Mouse (Mus musculus): ENCODE results near the gene Inpp5k. TPM values are rescaled to one million over a fixed set of nuclear protein-coding genes. Genes with fewer than 3 reads are reported as not detected.
"Not testable (repeated sequence)": the region's sequence is repeated elsewhere in the genome, so short reads cannot be mapped to it uniquely, and the experiment has no call there.

Inpp5k gene
- polyA plus RNA-seq, 1 experiment, result 56.9 TPM

- 56% methylated on average over 2 of the region's 2 CpGs for WGBS
Measured at GRCm38 (mm10) chr11:75687343-75687993, 56.7 kb downstream of the Inpp5k start.

GRCm38 (mm10) chr11:75688132-75688531, 57.3 kb downstream of the Inpp5k start:
- no peaks in the 10 kb centered on the region for H3K4me1 ChIP-seq (ENCODE audit: control insufficient read depth, insufficient read depth, insufficient read length)
- H3K27ac ChIP-seq (ENCODE audit: insufficient read depth, low read length), result no peak overlapping the region
- H3K4me3 ChIP-seq (ENCODE audit: extremely low read depth, insufficient read depth, insufficient read length), result no peak overlapping the region
- no peak for TF ChIP-seq CTCF (IDR thresholded peaks at IDR 0.05; ENCODE audit: extremely low read depth, insufficient read depth, insufficient read length, insufficient replicate concordance)
- TF ChIP-seq POLR2A (IDR thresholded peaks at IDR 0.05; ENCODE audit: low read depth, low read length), result no peak
- H3K36me3 ChIP-seq (ENCODE audit: control insufficient read depth, insufficient read depth, low read length), result peaks cover 13% of the 10 kb centered on the region
- 83% methylated on average over 2 of the region's 2 CpGs for WGBS
- no peak for DNase-seq (ENCODE audit: low read depth in 1 of 2, low spot score in 2 of 2)
- H3K27me3 ChIP-seq (ENCODE audit: control insufficient read depth, insufficient read depth, low read length), result no peaks in the 10 kb centered on the region

More at GRCm38 (mm10) chr11:75687343-75687993, 56.7 kb downstream of the Inpp5k start:
- Histone ChIP-seq H3K27me3 (ENCODE audit: control insufficient read depth, insufficient read depth, low read length) (no peaks in the 10 kb centered on the region), H3K36me3 (ENCODE audit: control insufficient read depth, insufficient read depth, low read length) (peaks cover 11% of the 10 kb centered on the region), H3K4me3 (ENCODE audit: extremely low read depth, insufficient read depth, insufficient read length) (no peak overlapping the region), H3K27ac (ENCODE audit: insufficient read depth, low read length) (no peak overlapping the region), H3K4me1 (ENCODE audit: control insufficient read depth, insufficient read depth, insufficient read length) (no peaks in the 10 kb centered on the region)
- TF ChIP-seq CTCF (IDR thresholded peaks at IDR 0.05; ENCODE audit: extremely low read depth, insufficient read depth, insufficient read length, insufficient replicate concordance) (no peak), POLR2A (IDR thresholded peaks at IDR 0.05; ENCODE audit: low read depth, low read length) (no peak)
- no peak for DNase-seq (ENCODE audit: low read depth in 1 of 2, low spot score in 2 of 2)

GRCm38 (mm10) chr11:75689977-75690376, 59.2 kb downstream of the Inpp5k start:
- no peak overlapping the region for H3K27ac ChIP-seq (ENCODE audit: insufficient read depth, low read length)
- H3K4me1 ChIP-seq (ENCODE audit: control insufficient read depth, insufficient read depth, insufficient read length), result no peaks in the 10 kb centered on the region
- no peak overlapping the region for H3K4me3 ChIP-seq (ENCODE audit: extremely low read depth, insufficient read depth, insufficient read length)
- DNase-seq (ENCODE audit: low read depth in 1 of 2, low spot score in 2 of 2), result no peak
- TF ChIP-seq POLR2A (IDR thresholded peaks at IDR 0.05; ENCODE audit: low read depth, low read length), result no peak
- TF ChIP-seq CTCF (IDR thresholded peaks at IDR 0.05; ENCODE audit: extremely low read depth, insufficient read depth, insufficient read length, insufficient replicate concordance), result no peak
- WGBS, result 76% methylated on average over 1 of the region's 1 CpGs
- no peaks in the 10 kb centered on the region for H3K27me3 ChIP-seq (ENCODE audit: control insufficient read depth, insufficient read depth, low read length)
- peaks cover 17% of the 10 kb centered on the region for H3K36me3 ChIP-seq (ENCODE audit: control insufficient read depth, insufficient read depth, low read length)

GRCm38 (mm10) chr11:75691047-75691446, 60.3 kb downstream of the Inpp5k start:
- DNase-seq (ENCODE audit: low read depth in 1 of 2, low spot score in 2 of 2), result no peak
- TF ChIP-seq CTCF (IDR thresholded peaks at IDR 0.05; ENCODE audit: extremely low read depth, insufficient read depth, insufficient read length, insufficient replicate concordance), result no peak
- TF ChIP-seq POLR2A (IDR thresholded peaks at IDR 0.05; ENCODE audit: low read depth, low read length), result no peak
- H3K27ac ChIP-seq (ENCODE audit: insufficient read depth, low read length), result no peak overlapping the region
- H3K4me1 ChIP-seq (ENCODE audit: control insufficient read depth, insufficient read depth, insufficient read length), result no peaks in the 10 kb centered on the region
- H3K4me3 ChIP-seq (ENCODE audit: extremely low read depth, insufficient read depth, insufficient read length), result no peak overlapping the region
- peaks cover 17% of the 10 kb centered on the region for H3K36me3 ChIP-seq (ENCODE audit: control insufficient read depth, insufficient read depth, low read length)
- no peaks in the 10 kb centered on the region for H3K27me3 ChIP-seq (ENCODE audit: control insufficient read depth, insufficient read depth, low read length)

GRCm38 (mm10) chr11:75693570-75693969, 62.8 kb downstream of the Inpp5k start:
- Histone ChIP-seq H3K4me3 (ENCODE audit: extremely low read depth, insufficient read depth, insufficient read length) (no peak overlapping the region), H3K27me3 (ENCODE audit: control insufficient read depth, insufficient read depth, low read length) (no peaks in the 10 kb centered on the region), H3K4me1 (ENCODE audit: control insufficient read depth, insufficient read depth, insufficient read length) (no peaks in the 10 kb centered on the region), H3K27ac (ENCODE audit: insufficient read depth, low read length) (no peak overlapping the region), H3K36me3 (ENCODE audit: control insufficient read depth, insufficient read depth, low read length) (peaks cover 31% of the 10 kb centered on the region)
- TF ChIP-seq POLR2A (IDR thresholded peaks at IDR 0.05; ENCODE audit: low read depth, low read length), result no peak
- TF ChIP-seq CTCF (IDR thresholded peaks at IDR 0.05; ENCODE audit: extremely low read depth, insufficient read depth, insufficient read length, insufficient replicate concordance), result no peak
- WGBS, result 93% methylated on average over 5 of the region's 5 CpGs
- DNase-seq (ENCODE audit: low read depth in 1 of 2, low spot score in 2 of 2), result no peak

- not testable (repeated sequence) for DNase-seq (ENCODE audit: low read depth in 1 of 2, low spot score in 2 of 2); H3K27me3 ChIP-seq (ENCODE audit: control insufficient read depth, insufficient read depth, low read length); H3K4me1 ChIP-seq (ENCODE audit: control insufficient read depth, insufficient read depth, insufficient read length); H3K27ac ChIP-seq (ENCODE audit: insufficient read depth, low read length); H3K4me3 ChIP-seq (ENCODE audit: extremely low read depth, insufficient read depth, insufficient read length)
- H3K36me3 ChIP-seq (ENCODE audit: control insufficient read depth, insufficient read depth, low read length), result peaks cover 35% of the 10 kb centered on the region
- WGBS, result 97% methylated on average over 3 of the region's 3 CpGs
Measured at GRCm38 (mm10) chr11:75697464-75697863, 66.7 kb downstream of the Inpp5k start.

Other genes starting within 250 kb of the Inpp5k start
- gene Serpinf1, start 208.3 kb upstream of the Inpp5k start, polyA plus RNA-seq (2012; rRNA removed), result 9.7 and 12.6 TPM in 2 replicates
- gene Serpinf2, start 191.4 kb upstream of the Inpp5k start, polyA plus RNA-seq (2012; rRNA removed), result 0.25 and 0.75 TPM in 2 replicates
- gene Wdr81, start 176.3 kb upstream of the Inpp5k start, polyA plus RNA-seq (2012; rRNA removed), result 34.4 and 46.3 TPM in 2 replicates
- gene Tlcd2, start 169.3 kb upstream of the Inpp5k start, polyA plus RNA-seq (2012; rRNA removed), result 6.9 and 8.4 TPM in 2 replicates
- 64.2 and 72.8 TPM in 2 replicates for gene Prpf8, start 144.2 kb upstream of the Inpp5k start, polyA plus RNA-seq (2012; rRNA removed)
- gene Rilp, start 120.9 kb upstream of the Inpp5k start, polyA plus RNA-seq (2012; rRNA removed), result 1.1 and 1.6 TPM in 2 replicates
- gene Scarf1, start 117.4 kb upstream of the Inpp5k start, polyA plus RNA-seq (2012; rRNA removed), result 11.5 and 13.5 TPM in 2 replicates
- gene Slc43a2, start 99.3 kb upstream of the Inpp5k start, polyA plus RNA-seq (2012; rRNA removed), result 57.3 and 62.8 TPM in 2 replicates
- gene Pitpna, start 42.9 kb upstream of the Inpp5k start, polyA plus RNA-seq (2012; rRNA removed), result 51.7 and 54.1 TPM in 2 replicates
- gene Myo1c, start 19.5 kb downstream of the Inpp5k start, polyA plus RNA-seq (2012; rRNA removed), result 130 and 157 TPM in 2 replicates
- 43.1 and 54.4 TPM in 2 replicates for gene Crk, start 48.3 kb downstream of the Inpp5k start, polyA plus RNA-seq (2012; rRNA removed)
- gene Ywhae, start 101.9 kb downstream of the Inpp5k start, polyA plus RNA-seq (2012; rRNA removed), result 48.3 and 56.7 TPM in 2 replicates
- gene Doc2b, start 165.1 kb downstream of the Inpp5k start, polyA plus RNA-seq (2012; rRNA removed), result 0.02 and 0.05 TPM in 2 replicates

Data from spleen, adult 2 months (tissue).